Mouse (Mus musculus) heart, embryonic 16.5 days (tissue): Measurements from ENCODE around the gene Plekhh3. TPM values are rescaled to one million over a fixed set of nuclear protein-coding genes. Genes with fewer than 3 reads are reported as not detected.

Experiments
- ATAC-seq: fragments of 200-750 bp; cut with Nextera tagmentation; replicated peaks from 2 replicates; pipeline ENCODE4 v1.8.0; 2017; ENCODE audit warnings: moderate number of reproducible peaks; ENCODE audit not compliant: insufficient read depth, low FRiP score; ENCODE audit errors: extremely low read depth
- H3K27ac ChIP-seq: fragments of 300-500 bp; sonication (generic); 2 replicates; pipeline ENCODE4 v1.5.1; 2014; ENCODE audit warnings: mild to moderate bottlenecking, low read length, control low read depth, moderate library complexity
- H3K27me3 ChIP-seq: fragments of 300-500 bp; sonication (generic); 2 replicates; pipeline ENCODE4 v1.6.1; 2014; ENCODE audit warnings: low read length, mixed read lengths; ENCODE audit not compliant: control insufficient read depth, insufficient read depth
- H3K36me3 ChIP-seq: fragments of 300-500 bp; sonication (generic); 2 replicates; pipeline ENCODE4 v1.6.1; 2014; ENCODE audit not compliant: control insufficient read depth, insufficient read depth
- H3K4me1 ChIP-seq: fragments of 300-500 bp; sonication (generic); 2 replicates; pipeline ENCODE4 v1.6.1; 2014; ENCODE audit warnings: low read length, mixed read lengths; ENCODE audit not compliant: control insufficient read depth, insufficient read depth
- H3K4me2 ChIP-seq: fragments of 300-500 bp; sonication (generic); 2 replicates; pipeline ENCODE4 v1.6.1; 2014; ENCODE audit warnings: low read depth, mild to moderate bottlenecking, control low read depth, low read length
- H3K4me3 ChIP-seq: fragments of 300-500 bp; sonication (generic); 2 replicates; pipeline ENCODE4 v1.5.1; 2014; ENCODE audit warnings: mild to moderate bottlenecking, control low read depth, low read length
- H3K9ac ChIP-seq: fragments of 300-500 bp; sonication (generic); 2 replicates; pipeline ENCODE4 v1.6.1; 2014; ENCODE audit warnings: low read length, control low read depth
- H3K9me3 ChIP-seq: fragments of 300-500 bp; sonication (generic); replicated peaks from 2 replicates; pipeline ENCODE4 v1.6.1; 2016; ENCODE audit warnings: low read length; ENCODE audit not compliant: control insufficient read depth
- WGBS: fragments of 180-500 bp; shearing (Covaris S2); extraction: QIAGEN DNeasy Blood & Tissue Kit; methylation state at CpG from one replicate; pipeline ENCODE4 v1.1.7; 2014; 5-methylcytosine and 5-hydroxymethylcytosine counted together
- polyA plus RNA-seq: library from polyadenylated mRNA; unstranded; fragments of >200 nt; fragmentation: Nextera tagmentation; extraction: Ambion mirVana; gene quantifications from 2 replicates; pipeline ENCODE4 v1.2.1, GENCODE M21; 2015

The Plekhh3 gene
- polyA plus RNA-seq, 1 experiment from 2014 or later, result 8.7 TPM

GRCm38 (mm10) chr11:101138536-101139181 lies 32.5 kb downstream of the Plekhh3 start:
- 30% methylated on average over 15 of the region's 15 CpGs for WGBS
- Histone ChIP-seq H3K27me3 (no peaks in the 10 kb centered on the region), H3K9ac (no peak overlapping the region), H3K4me3 (peak overlapping the region; percentile 18; the same call in 1 of the 2 replicates), H3K27ac (no peak overlapping the region), H3K4me2 (peak overlapping the region; percentile 43; the same call in 1 of the 2 replicates), H3K9me3 (no peaks in the 10 kb centered on the region), H3K4me1 (peaks cover 20% of the 10 kb centered on the region), H3K36me3 (no peaks in the 10 kb centered on the region)
- no peak for ATAC-seq

GRCm38 (mm10) chr11:101137000-101137399 lies 34.2 kb downstream of the Plekhh3 start:
- H3K4me2 ChIP-seq, result no peak overlapping the region
- H3K27me3 ChIP-seq, result no peaks in the 10 kb centered on the region
- WGBS, result 68% methylated on average over 7 of the region's 7 CpGs
- no peak overlapping the region for H3K4me3 ChIP-seq
- peaks cover 19% of the 10 kb centered on the region for H3K4me1 ChIP-seq
- no peak for ATAC-seq
- no peak overlapping the region for H3K27ac ChIP-seq
- H3K9ac ChIP-seq, result no peak overlapping the region
- no peaks in the 10 kb centered on the region for H3K36me3 ChIP-seq
- H3K9me3 ChIP-seq, result no peaks in the 10 kb centered on the region

GRCm38 (mm10) chr11:101134217-101134865 lies 36.8 kb downstream of the Plekhh3 start:
- Histone ChIP-seq H3K9ac (no peak overlapping the region), H3K4me2 (no peak overlapping the region), H3K27ac (no peak overlapping the region), H3K4me1 (peaks cover 22% of the 10 kb centered on the region), H3K36me3 (no peaks in the 10 kb centered on the region), H3K27me3 (no peaks in the 10 kb centered on the region), H3K9me3 (peaks cover 2% of the 10 kb centered on the region; the same call in 1 of the 2 replicates), H3K4me3 (no peak overlapping the region)
- WGBS, result 56% methylated on average over 13 of the region's 13 CpGs
- no peak for ATAC-seq

- ATAC-seq, result no peak
- Histone ChIP-seq H3K4me2 (no peak overlapping the region), H3K9ac (no peak overlapping the region), H3K4me1 (peaks cover 20% of the 10 kb centered on the region), H3K9me3 (peaks cover 2% of the 10 kb centered on the region; the same call in 1 of the 2 replicates), H3K27me3 (no peaks in the 10 kb centered on the region), H3K36me3 (no peaks in the 10 kb centered on the region), H3K4me3 (no peak overlapping the region), H3K27ac (no peak overlapping the region)
- WGBS, result 55% methylated on average over 12 of the region's 12 CpGs
These were observed 38.1 kb downstream of the Plekhh3 start for GRCm38 (mm10) chr11:101133037-101133436.

GRCm38 (mm10) chr11:101131701-101132100 lies 39.5 kb downstream of the Plekhh3 start:
- 93% methylated on average over 6 of the region's 6 CpGs for WGBS
- Histone ChIP-seq H3K9ac (no peak overlapping the region), H3K4me3 (no peak overlapping the region), H3K4me2 (no peak overlapping the region), H3K4me1 (peaks cover 20% of the 10 kb centered on the region), H3K27me3 (no peaks in the 10 kb centered on the region), H3K27ac (no peak overlapping the region), H3K36me3 (peaks cover 1% of the 10 kb centered on the region), H3K9me3 (peaks cover 2% of the 10 kb centered on the region; the same call in 1 of the 2 replicates)
- no peak for ATAC-seq

- H3K4me2 ChIP-seq, result no peak overlapping the region
- no peak overlapping the region for H3K4me3 ChIP-seq
- H3K9me3 ChIP-seq, result peaks cover 2% of the 10 kb centered on the region; the same call in 1 of the 2 replicates
- H3K4me1 ChIP-seq, result peaks cover 20% of the 10 kb centered on the region
- peaks cover 6% of the 10 kb centered on the region for H3K36me3 ChIP-seq
- H3K9ac ChIP-seq, result no peak overlapping the region
- no peak for ATAC-seq
- H3K27me3 ChIP-seq, result no peaks in the 10 kb centered on the region
- WGBS, result 89% methylated on average over 2 of the region's 2 CpGs
- no peak overlapping the region for H3K27ac ChIP-seq
These were observed 40.0 kb downstream of the Plekhh3 start for GRCm38 (mm10) chr11:101131187-101131586.

- ATAC-seq, result peak; percentile 90
These were observed 40.9 kb downstream of the Plekhh3 start for GRCm38 (mm10) chr11:101130056-101130756.

GRCm38 (mm10) chr11:101128996-101129577 lies 42.1 kb downstream of the Plekhh3 start:
- Histone ChIP-seq H3K27ac (no peak overlapping the region), H3K27me3 (no peaks in the 10 kb centered on the region)

More at GRCm38 (mm10) chr11:101130056-101130756, 40.9 kb downstream of the Plekhh3 start:
- Histone ChIP-seq H3K27ac (peak overlapping the region; percentile 94), H3K4me1 (peaks cover 20% of the 10 kb centered on the region), H3K27me3 (no peaks in the 10 kb centered on the region), H3K4me2 (peak overlapping the region; percentile 47), H3K4me3 (no peak overlapping the region), H3K9me3 (peaks cover 2% of the 10 kb centered on the region; the same call in 1 of the 2 replicates), H3K9ac (peak overlapping the region; percentile 62), H3K36me3 (peaks cover 13% of the 10 kb centered on the region)
- 19% methylated on average over 18 of the region's 18 CpGs for WGBS

More at GRCm38 (mm10) chr11:101128996-101129577, 42.1 kb downstream of the Plekhh3 start:
- WGBS, result 84% methylated on average over 11 of the region's 11 CpGs
- Histone ChIP-seq H3K4me2 (no peak overlapping the region), H3K36me3 (peaks cover 13% of the 10 kb centered on the region), H3K9ac (no peak overlapping the region), H3K4me3 (no peak overlapping the region), H3K9me3 (peaks cover 2% of the 10 kb centered on the region; the same call in 1 of the 2 replicates), H3K4me1 (peaks cover 15% of the 10 kb centered on the region)
- ATAC-seq, result no peak
